Mouse (Mus musculus): ENCODE data around the gene Armh3. TPM values are rescaled to one million over a fixed set of nuclear protein-coding genes. Genes with fewer than 3 reads are reported as not detected.

Gene Armh3
- total and polyA plus RNA-seq, 3 experiments: 4.1 to 10.8 TPM; not detected in 1

- no peak for TF ChIP-seq BHLHE40 (IDR thresholded peaks at IDR 0.05; ENCODE audit: borderline replicate concordance, low read depth, low read length)
- no peak for TF ChIP-seq ZNF384 (IDR thresholded peaks at IDR 0.05; ENCODE audit: low read depth, low read length)
- peak; percentile 75 for TF ChIP-seq POLR2AphosphoS2 (IDR thresholded peaks at IDR 0.05; ENCODE audit: low read length)
- TF ChIP-seq HCFC1 (IDR thresholded peaks at IDR 0.05; ENCODE audit: low read depth, low read length): peak; percentile 85
- peak; percentile 89 for TF ChIP-seq ELF1 (IDR thresholded peaks at IDR 0.05; ENCODE audit: low read depth, low read length)
- no peak for TF ChIP-seq RCOR1 (IDR thresholded peaks at IDR 0.05; ENCODE audit: low read depth, low read length)
- TF ChIP-seq MAFK (IDR thresholded peaks at IDR 0.05; ENCODE audit: borderline replicate concordance, low read depth, low read length): no peak
- no peak for TF ChIP-seq GATA1 (IDR thresholded peaks at IDR 0.05; ENCODE audit: low read depth, low read length)
- TF ChIP-seq CHD2 (IDR thresholded peaks at IDR 0.05; ENCODE audit: low read length): no peak
- no peak for TF ChIP-seq CTCF (IDR thresholded peaks at IDR 0.05 in 2 of 3, conservative IDR thresholded peaks at IDR 0.05 in 1 of 3; ENCODE audit: control insufficient read depth in 1 of 3, insufficient read depth in 1 of 3, low read depth in 2 of 3, low read length in 3 of 3, poor library complexity in 1 of 3, severe bottlenecking in 1 of 3)
- peak; percentile 92 for TF ChIP-seq NELFE (IDR thresholded peaks at IDR 0.05; ENCODE audit: low read depth, low read length)
Observed at GRCm38 (mm10) chr19:46003371-46004226, 5.3 kb upstream of the Armh3 start, which contains the start of gene Hps6 (continued).

- Histone ChIP-seq H3K27me3 (ENCODE audit: control insufficient read depth in 1 of 2, insufficient read depth in 2 of 2, low read length in 2 of 2) (no peaks in the 10 kb centered on the region), H3K79me2 (ENCODE audit: control insufficient read depth, insufficient read depth, low read length, poor library complexity) (peaks cover 27% of the 10 kb centered on the region), H3K9ac (ENCODE audit: control insufficient read depth, low read depth, low read length, poor library complexity, severe bottlenecking) (no peak overlapping the region), H3K4me3 (ENCODE audit: control insufficient read depth in 1 of 2, insufficient read depth in 1 of 2, low read depth in 2 of 2, low read length in 2 of 2) (no peak overlapping the region), H3K4me1 (ENCODE audit: control insufficient read depth in 1 of 2, insufficient read depth in 2 of 2, low read length in 2 of 2) (peaks cover 4 to 19% of the 10 kb centered on the region in 2 experiments), H3K27ac (ENCODE audit: control insufficient read depth, low read depth, low read length) (no peak overlapping the region), H3K9me3 (replicated peaks; ENCODE audit: insufficient read depth, low read length) (no peaks in the 10 kb centered on the region), H3K36me3 (ENCODE audit: control insufficient read depth in 1 of 2, insufficient read depth in 2 of 2, low read length in 2 of 2) (peaks cover 0 to 14% of the 10 kb centered on the region in 2 experiments; a peak in 2 of 4 replicates)
- TF ChIP-seq GATA1 (IDR thresholded peaks at IDR 0.05; ENCODE audit: low read depth, low read length): no peak
- TF ChIP-seq NRF1 (IDR thresholded peaks at IDR 0.05; ENCODE audit: insufficient read depth, low read depth, low read length, poor library complexity, severe bottlenecking): no peak
- no peak for TF ChIP-seq MAFK (IDR thresholded peaks at IDR 0.05; ENCODE audit: borderline replicate concordance, low read depth, low read length)
- TF ChIP-seq MAX (IDR thresholded peaks at IDR 0.05; ENCODE audit: low read length): 0 out of 2 replicates have a peak, but pooled peaks have one; percentile 29
- no peak for DNase-seq (ENCODE audit: low read depth, low spot score)
Observed at GRCm38 (mm10) chr19:46002279-46002678, 4.0 kb upstream of the Armh3 start.

GRCm38 (mm10) chr19:45999378-45999777 lies 1.1 kb upstream of the Armh3 start:
- Histone ChIP-seq H3K36me3 (ENCODE audit: control insufficient read depth in 1 of 2, insufficient read depth in 2 of 2, low read length in 2 of 2) (peaks cover 0 to 12% of the 10 kb centered on the region in 2 experiments; a peak in 2 of 4 replicates), H3K4me1 (ENCODE audit: control insufficient read depth in 1 of 2, insufficient read depth in 2 of 2, low read length in 2 of 2) (peaks cover 4 to 15% of the 10 kb centered on the region in 2 experiments), H3K9me3 (replicated peaks; ENCODE audit: insufficient read depth, low read length) (no peaks in the 10 kb centered on the region), H3K79me2 (ENCODE audit: control insufficient read depth, insufficient read depth, low read length, poor library complexity) (peaks cover 15% of the 10 kb centered on the region), H3K27ac (ENCODE audit: control insufficient read depth, low read depth, low read length) (no peak overlapping the region), H3K27me3 (ENCODE audit: control insufficient read depth in 1 of 2, insufficient read depth in 2 of 2, low read length in 2 of 2) (no peaks in the 10 kb centered on the region), H3K9ac (ENCODE audit: control insufficient read depth, low read depth, low read length, poor library complexity, severe bottlenecking) (no peak overlapping the region), H3K4me3 (ENCODE audit: control insufficient read depth in 1 of 2, insufficient read depth in 1 of 2, low read depth in 2 of 2, low read length in 2 of 2) (no peak overlapping the region)
- TF ChIP-seq POLR2A (IDR thresholded peaks at IDR 0.05; ENCODE audit: control insufficient read depth in 1 of 2, insufficient read depth in 1 of 2, low read depth in 1 of 2, low read length in 2 of 2, poor library complexity in 1 of 2) (no peak), GABPA (IDR thresholded peaks at IDR 0.05; ENCODE audit: low read depth, low read length) (no peak), E2F4 (IDR thresholded peaks at IDR 0.05; ENCODE audit: borderline replicate concordance, low read depth, low read length) (no peak), MEF2A (IDR thresholded peaks at IDR 0.05; ENCODE audit: extremely low read depth, insufficient replicate concordance, low read depth, low read length, poor library complexity, severe bottlenecking) (no peak), NELFE (IDR thresholded peaks at IDR 0.05; ENCODE audit: low read depth, low read length) (no peak), NRF1 (IDR thresholded peaks at IDR 0.05; ENCODE audit: insufficient read depth, low read depth, low read length, poor library complexity, severe bottlenecking) (no peak), GATA1 (IDR thresholded peaks at IDR 0.05; ENCODE audit: low read depth, low read length) (no peak), RAD21 (IDR thresholded peaks at IDR 0.05; ENCODE audit: low read depth, low read length) (no peak)
- DNase-seq (ENCODE audit: low read depth, low spot score): no peak

Data from MEL (cell line).